Mouse (Mus musculus): Measurements from ENCODE around the gene Stxbp5. TPM values are rescaled to one million over a fixed set of nuclear protein-coding genes. Genes with fewer than 3 reads are reported as not detected.
A peak's percentile ranks its signal among the peaks of the same experiment; 100 is the strongest.

Stxbp5 gene
- total and polyA plus RNA-seq, 3 experiments: 9.8 to 20.1 (median 11.2) TPM

GRCm38 (mm10) chr10:9807596-9807995 lies 93.3 kb downstream of the Stxbp5 start:
- dilution Hi-C loops (cut with MboI; ENCODE audit: extremely low pct_ligation_motif_present, extremely low pct_unique_long_range_greater_than_20kb, low sequenced_read_pairs): no loop called here
- no peak for DNase-seq (ENCODE audit: extremely low read depth)
- no peaks in the 10 kb centered on the region for H3K27me3 ChIP-seq (replicated peaks)
- no peak overlapping the region for H3K9ac ChIP-seq (ENCODE audit: insufficient read depth, low read depth)
- no peaks in the 10 kb centered on the region for H3K9me3 ChIP-seq (replicated peaks; ENCODE audit: low read length)
- H3K36me3 ChIP-seq (replicated peaks in 1 of 2; ENCODE audit: control insufficient read depth in 1 of 2, insufficient read depth in 1 of 2, low read length in 1 of 2): peaks cover 5 to 44% of the 10 kb centered on the region in 2 experiments
- H3K27ac ChIP-seq (ENCODE audit: insufficient read depth, low read depth): no peak overlapping the region
- H3K4me1 ChIP-seq (ENCODE audit: control insufficient read depth in 1 of 2, insufficient read depth in 2 of 2): peaks cover 0 to 28% of the 10 kb centered on the region in 2 experiments; a peak in 2 of 4 replicates
- in situ Hi-C loops (cut with MboI; ENCODE audit: low pct_ligation_motif_present, low pct_unique_long_range_greater_than_20kb, low sequenced_read_pairs): loop anchor here (25.0 kb wide), 1 partner anchor 505 kb away; no protein-coding TSS in a partner anchor
- no peaks in the 10 kb centered on the region for H3K79me2 ChIP-seq (replicated peaks; ENCODE audit: control insufficient read depth, extremely low read depth, insufficient read depth, poor library complexity, severe bottlenecking)
- H3K4me2 ChIP-seq (ENCODE audit: insufficient read depth, low read depth, poor library complexity, severe bottlenecking): no peak overlapping the region
- TF ChIP-seq NRF1 (IDR thresholded peaks at IDR 0.05; ENCODE audit: low read depth, low read length) (no peak), NELFE (IDR thresholded peaks at IDR 0.05; ENCODE audit: low read depth, low read length) (no peak)
- H3K4me3 ChIP-seq (replicated peaks in 1 of 3; ENCODE audit: low read depth in 2 of 3, low read length in 2 of 3, poor library complexity in 1 of 3): no peak overlapping the region

- Histone ChIP-seq H3K4me3 (replicated peaks in 1 of 3; ENCODE audit: low read depth in 2 of 3, low read length in 2 of 3, poor library complexity in 1 of 3) (no peak overlapping the region), H3K36me3 (replicated peaks in 1 of 2; ENCODE audit: control insufficient read depth in 1 of 2, insufficient read depth in 1 of 2, low read length in 1 of 2) (peaks cover 5 to 44% of the 10 kb centered on the region in 2 experiments), H3K9ac (ENCODE audit: insufficient read depth, low read depth) (no peak overlapping the region), H3K4me2 (ENCODE audit: insufficient read depth, low read depth, poor library complexity, severe bottlenecking) (no peak overlapping the region), H3K27ac (ENCODE audit: insufficient read depth, low read depth) (no peak overlapping the region), H3K79me2 (replicated peaks; ENCODE audit: control insufficient read depth, extremely low read depth, insufficient read depth, poor library complexity, severe bottlenecking) (no peaks in the 10 kb centered on the region), H3K9me3 (replicated peaks; ENCODE audit: low read length) (no peaks in the 10 kb centered on the region), H3K27me3 (replicated peaks) (no peaks in the 10 kb centered on the region), H3K4me1 (ENCODE audit: control insufficient read depth in 1 of 2, insufficient read depth in 2 of 2) (peaks cover 2 to 36% of the 10 kb centered on the region in 2 experiments; a peak in 3 of 4 replicates)
- dilution Hi-C loops (cut with MboI; ENCODE audit: extremely low pct_ligation_motif_present, extremely low pct_unique_long_range_greater_than_20kb, low sequenced_read_pairs): no loop called here
- no peak for DNase-seq (ENCODE audit: extremely low read depth)
- in situ Hi-C loops (cut with MboI; ENCODE audit: low pct_ligation_motif_present, low pct_unique_long_range_greater_than_20kb, low sequenced_read_pairs): loop anchor here (25.0 kb wide), 1 partner anchor 507 kb away; no protein-coding TSS in a partner anchor
- TF ChIP-seq EP300 (IDR thresholded peaks at IDR 0.05; ENCODE audit: low read length) (no peak), ELF1 (IDR thresholded peaks at IDR 0.05; ENCODE audit: low read depth, low read length) (no peak), MAFK (IDR thresholded peaks at IDR 0.05; ENCODE audit: insufficient replicate concordance, low read length) (no peak), POLR2AphosphoS2 (IDR thresholded peaks at IDR 0.05; ENCODE audit: low read depth, low read length) (no peak), RCOR1 (conservative IDR thresholded peaks at IDR 0.05; ENCODE audit: low read depth, low read length) (no peak), E2F4 (IDR thresholded peaks at IDR 0.05; ENCODE audit: insufficient replicate concordance, low read depth, low read length) (no peak), SIN3A (IDR thresholded peaks at IDR 0.05; ENCODE audit: low read length) (no peak), MXI1 (IDR thresholded peaks at IDR 0.05; ENCODE audit: low read depth, low read length) (no peak), USF1 (IDR thresholded peaks at IDR 0.05; ENCODE audit: low read depth, low read length) (no peak), ETS1 (conservative IDR thresholded peaks at IDR 0.05; ENCODE audit: low read depth, low read length) (no peak), KAT2A (IDR thresholded peaks at IDR 0.05; ENCODE audit: insufficient replicate concordance, low read length) (no peak)
Measured at GRCm38 (mm10) chr10:9805341-9805740, 95.5 kb downstream of the Stxbp5 start.

- peaks cover 2 to 32% of the 10 kb centered on the region in 2 experiments; a peak in 3 of 4 replicates for H3K4me1 ChIP-seq (ENCODE audit: control insufficient read depth in 1 of 2, insufficient read depth in 2 of 2)
- no peak overlapping the region for H3K4me3 ChIP-seq (replicated peaks in 1 of 3; ENCODE audit: low read depth in 2 of 3, low read length in 2 of 3, poor library complexity in 1 of 3)
- no peak overlapping the region for H3K9ac ChIP-seq (ENCODE audit: insufficient read depth, low read depth)
- no peak overlapping the region for H3K4me2 ChIP-seq (ENCODE audit: insufficient read depth, low read depth, poor library complexity, severe bottlenecking)
- no peaks in the 10 kb centered on the region for H3K27me3 ChIP-seq (replicated peaks)
- dilution Hi-C loops (cut with MboI; ENCODE audit: extremely low pct_ligation_motif_present, extremely low pct_unique_long_range_greater_than_20kb, low sequenced_read_pairs) (no loop called here), in situ Hi-C loops (cut with MboI; ENCODE audit: low pct_ligation_motif_present, low pct_unique_long_range_greater_than_20kb, low sequenced_read_pairs) (loop anchor here (25.0 kb wide), 1 partner anchor 509 kb away; no protein-coding TSS in a partner anchor)
- TF ChIP-seq JUN (IDR thresholded peaks at IDR 0.05; ENCODE audit: insufficient read depth, low read depth, low read length) (no peak), EP300 (IDR thresholded peaks at IDR 0.05; ENCODE audit: low read length) (0 out of 2 replicates have a peak, but pooled peaks have one; percentile 20), ZMIZ1 (IDR thresholded peaks at IDR 0.05; ENCODE audit: low read depth, low read length) (no peak), GABPA (IDR thresholded peaks at IDR 0.05; ENCODE audit: insufficient replicate concordance, low read depth, low read length) (no peak), MYC (IDR thresholded peaks at IDR 0.05; ENCODE audit: low read depth, low read length) (no peak), IRF4 (IDR thresholded peaks at IDR 0.05; ENCODE audit: low read depth, low read length) (0 out of 2 replicates have a peak, but pooled peaks have one; percentile 25), RAD21 (IDR thresholded peaks at IDR 0.05; ENCODE audit: low read depth, low read length) (no peak), MAZ (IDR thresholded peaks at IDR 0.05; ENCODE audit: low read depth, low read length) (no peak), PAX5 (IDR thresholded peaks at IDR 0.05; ENCODE audit: low read length) (no peak)
- no peaks in the 10 kb centered on the region for H3K9me3 ChIP-seq (replicated peaks; ENCODE audit: low read length)
- DNase-seq (ENCODE audit: extremely low read depth): peak; percentile 50
- H3K27ac ChIP-seq (ENCODE audit: insufficient read depth, low read depth): no peak overlapping the region
- peaks cover 3 to 50% of the 10 kb centered on the region in 2 experiments for H3K36me3 ChIP-seq (replicated peaks in 1 of 2; ENCODE audit: control insufficient read depth in 1 of 2, insufficient read depth in 1 of 2, low read length in 1 of 2)
- H3K79me2 ChIP-seq (replicated peaks; ENCODE audit: control insufficient read depth, extremely low read depth, insufficient read depth, poor library complexity, severe bottlenecking): no peaks in the 10 kb centered on the region
Measured at GRCm38 (mm10) chr10:9803126-9803525, 97.8 kb downstream of the Stxbp5 start.
